Mouse (Mus musculus): ENCODE measurements around the gene Fam207a.
A peak's percentile ranks its signal among the peaks of the same experiment; 100 is the strongest.

The Fam207a gene

GRCm38 (mm10) chr10:77500636-77501035, 14.9 kb downstream of the Fam207a start:
- no peak for DNase-seq

- no peak for DNase-seq
These were observed 17.3 kb downstream of the Fam207a start for GRCm38 (mm10) chr10:77498254-77498653.

GRCm38 (mm10) chr10:77497185-77497584, 18.4 kb downstream of the Fam207a start:
- no peak for DNase-seq

- DNase-seq = no peak
These were observed 22.7 kb downstream of the Fam207a start for GRCm38 (mm10) chr10:77492885-77493284.

GRCm38 (mm10) chr10:77491585-77491984, 24.0 kb downstream of the Fam207a start:
- no peak for DNase-seq

GRCm38 (mm10) chr10:77488168-77488567, 27.4 kb downstream of the Fam207a start:
- no peak for DNase-seq

GRCm38 (mm10) chr10:77485786-77486185, 29.8 kb downstream of the Fam207a start:
- no peak for DNase-seq

GRCm38 (mm10) chr10:77484205-77484935, 31.2 kb downstream of the Fam207a start:
- no peak for DNase-seq

GRCm38 (mm10) chr10:77481814-77482213, 33.8 kb downstream of the Fam207a start:
- DNase-seq = no peak

- no peak for DNase-seq
These were observed 35.6 kb downstream of the Fam207a start for GRCm38 (mm10) chr10:77479972-77480371.

- no peak for DNase-seq
These were observed 38.7 kb downstream of the Fam207a start for GRCm38 (mm10) chr10:77476907-77477306.

- no peak for DNase-seq
These were observed 43.4 kb downstream of the Fam207a start for GRCm38 (mm10) chr10:77472188-77472587.

- no peak for DNase-seq
These were observed 44.1 kb downstream of the Fam207a start for GRCm38 (mm10) chr10:77471512-77471911.

GRCm38 (mm10) chr10:77470763-77471162, 44.8 kb downstream of the Fam207a start:
- peak; percentile 92 for DNase-seq

GRCm38 (mm10) chr10:77468675-77469074, 46.9 kb downstream of the Fam207a start:
- no peak for DNase-seq

- DNase-seq = no peak
These were observed 48.2 kb downstream of the Fam207a start for GRCm38 (mm10) chr10:77467407-77467806.

- no peak for DNase-seq
These were observed 49.7 kb downstream of the Fam207a start for GRCm38 (mm10) chr10:77465902-77466301.

GRCm38 (mm10) chr10:77464181-77464936, 51.2 kb downstream of the Fam207a start:
- DNase-seq = peak; percentile 74

- DNase-seq = no peak
These were observed 54.4 kb downstream of the Fam207a start for GRCm38 (mm10) chr10:77461161-77461560.

GRCm38 (mm10) chr10:77457701-77458100, 57.9 kb downstream of the Fam207a start:
- no peak for DNase-seq

- DNase-seq = peak; percentile 96
These were observed 59.1 kb downstream of the Fam207a start for GRCm38 (mm10) chr10:77456507-77456906.

GRCm38 (mm10) chr10:77455251-77456010, 60.2 kb downstream of the Fam207a start:
- no peak for DNase-seq

- no peak for DNase-seq
These were observed 60.8 kb downstream of the Fam207a start for GRCm38 (mm10) chr10:77454795-77455194.
